Mouse (Mus musculus) MEL-GATA-1-ER (cell line): ENCODE data around the gene Aoc1.

ENCODE experiments used
- DNase-seq: peaks from one replicate; pipeline ENCODE4 v3.0.0-alpha.2; 2012; ENCODE audit warnings: low read depth; ENCODE audit errors: extremely low read depth

The Aoc1 gene

GRCm38 (mm10) chr6:48872596-48872995 is at the start of gene Aoc1:
TSS of gene Aoc1 (plus strand) at chr6:48872896.
- DNase-seq: no peak

GRCm38 (mm10) chr6:48825016-48825415 is 47.7 kb upstream of the Aoc1 start:
- no peak for DNase-seq

GRCm38 (mm10) chr6:48828976-48829375 is 43.7 kb upstream of the Aoc1 start:
- no peak for DNase-seq

- DNase-seq: no peak
These were observed 43.0 kb upstream of the Aoc1 start for GRCm38 (mm10) chr6:48829651-48830050.

GRCm38 (mm10) chr6:48830241-48830640 is 42.5 kb upstream of the Aoc1 start:
- no peak for DNase-seq

GRCm38 (mm10) chr6:48831141-48831540 is 41.6 kb upstream of the Aoc1 start:
- DNase-seq: no peak

- DNase-seq: peak; percentile 91
These were observed 40.3 kb upstream of the Aoc1 start for GRCm38 (mm10) chr6:48832426-48832825.

- DNase-seq: no peak
These were observed 39.2 kb upstream of the Aoc1 start for GRCm38 (mm10) chr6:48833515-48833914.

GRCm38 (mm10) chr6:48835241-48835640 is 37.5 kb upstream of the Aoc1 start:
- DNase-seq: no peak

- DNase-seq: no peak
These were observed 36.5 kb upstream of the Aoc1 start for GRCm38 (mm10) chr6:48836146-48836545.

- DNase-seq: no peak
These were observed 35.2 kb upstream of the Aoc1 start for GRCm38 (mm10) chr6:48837516-48837915.

- DNase-seq: no peak
These were observed 34.2 kb upstream of the Aoc1 start for GRCm38 (mm10) chr6:48838321-48839080.

- DNase-seq: peak; percentile 68
These were observed 32.2 kb upstream of the Aoc1 start, which contains the start of gene Tmem176a for GRCm38 (mm10) chr6:48840371-48840969. TSS of gene Tmem176a (plus strand) at chr6:48840919.

GRCm38 (mm10) chr6:48840973-48841625 is 31.6 kb upstream of the Aoc1 start, which contains the start of gene Tmem176b:
TSS of gene Tmem176b (minus strand) at chr6:48841496.
- peak; percentile 79 for DNase-seq

- no peak for DNase-seq
These were observed 30.4 kb upstream of the Aoc1 start for GRCm38 (mm10) chr6:48842111-48842842.

GRCm38 (mm10) chr6:48845086-48845485 is 27.6 kb upstream of the Aoc1 start:
- DNase-seq: no peak

- DNase-seq: no peak
These were observed 20.7 kb upstream of the Aoc1 start for GRCm38 (mm10) chr6:48851820-48852491.

- DNase-seq: no peak
These were observed 18.5 kb upstream of the Aoc1 start for GRCm38 (mm10) chr6:48854155-48854554.

- no peak for DNase-seq
These were observed 14.9 kb upstream of the Aoc1 start for GRCm38 (mm10) chr6:48857613-48858302.

- peak; percentile 77 for DNase-seq
These were observed 12.4 kb upstream of the Aoc1 start for GRCm38 (mm10) chr6:48860130-48860815.
